ENCODE assay signal across 21 mouse cellular contexts in the genomic region with DNA sequence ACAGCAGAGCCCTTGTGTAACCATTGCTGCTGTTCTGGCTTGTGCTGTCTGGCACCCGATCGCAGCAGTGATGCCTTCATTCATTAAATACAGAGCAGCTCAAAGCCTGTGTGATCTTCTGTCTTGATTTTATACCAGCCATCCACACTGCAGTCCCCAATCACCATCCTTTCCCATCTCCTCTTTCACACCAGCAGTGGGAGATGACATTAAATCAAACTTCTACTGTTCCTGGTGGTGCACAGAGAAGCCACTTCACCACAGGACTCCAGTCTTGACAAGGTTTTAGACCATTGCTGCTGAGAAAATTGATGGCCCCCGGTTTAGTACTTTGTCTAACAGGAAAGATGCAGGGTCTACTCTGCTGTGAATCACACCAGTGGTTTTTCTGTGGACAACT. TPM values are rescaled to one million over a fixed set of nuclear protein-coding genes. Genes with fewer than 3 reads are reported as not detected.
DNase-seq lines count a peak whose midpoint lies in the region; ATAC-seq lines count a peak whose summit lies in the region.
"Had no signal": no experiment of that assay in that cellular context is flagged by ENCODE, and none has a peak within 500 bp of the region (broad histone marks: within the 10 kb centered on the region; RNA-seq: fewer than 3 reads in every experiment).

No protein-coding gene starts in this region.

- no peaks in the 10 kb centered on the region for H3K36me3 ChIP-seq in heart, embryonic 10.5 days
- H3K36me3 ChIP-seq in kidney, embryonic 15.5 days = no peaks in the 10 kb centered on the region
- no peaks in the 10 kb centered on the region for H3K36me3 ChIP-seq in neural tube, embryonic 11.5 days (ENCODE audit: control insufficient read depth, insufficient read depth, low read length)
- no peaks in the 10 kb centered on the region for H3K36me3 ChIP-seq in embryonic facial prominence, embryonic 10.5 days (replicated peaks)
- H3K36me3 ChIP-seq: embryonic facial prominence, embryonic 13.5 days; hindbrain, embryonic 12.5 days had no signal

- peak; percentile 61 for DNase-seq in heart, embryonic 10.5 days (ENCODE audit: low spot score)
- no peak for DNase-seq in heart, postnatal 36 days
- no peak for DNase-seq in kidney, postnatal 25 days
- no peak for DNase-seq in neural tube, embryonic 11.5 days (ENCODE audit: low spot score)
- no peak for DNase-seq in neural tube, embryonic 10.5 days (ENCODE audit: extremely low spot score, low spot score)
- DNase-seq in embryonic facial prominence, embryonic 10.5 days (ENCODE audit: low spot score) = no peak
- DNase-seq: adrenal gland, postnatal 14 days; cerebellum, adult 11-12 months; cerebellum, adult 9-10 months; cerebellum, postnatal 25 days; gastrocnemius, adult 2 months; gastrocnemius, postnatal 25 days; heart, postnatal 4 days had no signal

- WGBS in heart, embryonic 10.5 days = 78% methylated on average over 3 of the region's 3 CpGs
- WGBS in kidney, embryonic 15.5 days = 62% methylated on average over 3 of the region's 3 CpGs
- WGBS in neural tube, embryonic 11.5 days = 56% methylated on average over 3 of the region's 3 CpGs
- 87% methylated on average over 3 of the region's 3 CpGs for WGBS in embryonic facial prominence, embryonic 10.5 days

- H3K9ac ChIP-seq in kidney, embryonic 15.5 days = no peak overlapping the region
- H3K9ac ChIP-seq in neural tube, embryonic 11.5 days (ENCODE audit: low read length) = no peak overlapping the region
- H3K9ac ChIP-seq: embryonic facial prominence, embryonic 13.5 days; hindbrain, embryonic 12.5 days had no signal

- no peaks in the 10 kb centered on the region for H3K27me3 ChIP-seq in heart, embryonic 10.5 days (ENCODE audit: insufficient read depth, poor library complexity, severe bottlenecking)
- H3K27me3 ChIP-seq in kidney, embryonic 15.5 days = peaks cover 2% of the 10 kb centered on the region; the same call in 1 of the 2 replicates
- H3K27me3 ChIP-seq in neural tube, embryonic 11.5 days (ENCODE audit: control insufficient read depth, insufficient read depth, low read length) = no peaks in the 10 kb centered on the region
- H3K27me3 ChIP-seq in embryonic facial prominence, embryonic 10.5 days (replicated peaks; ENCODE audit: low read depth, poor library complexity, severe bottlenecking) = no peaks in the 10 kb centered on the region
- H3K27me3 ChIP-seq: CH12.LX; embryonic facial prominence, embryonic 13.5 days; hindbrain, embryonic 12.5 days; Patski had no signal

- H3K27ac ChIP-seq in heart, embryonic 10.5 days = peak overlapping the region; percentile 65; the same call in 1 of the 2 replicates
- H3K27ac ChIP-seq in kidney, embryonic 15.5 days = no peak overlapping the region
- no peak overlapping the region for H3K27ac ChIP-seq in neural tube, embryonic 11.5 days (ENCODE audit: low read depth, low read length)
- H3K27ac ChIP-seq in embryonic facial prominence, embryonic 10.5 days (replicated peaks) = no peak overlapping the region
- H3K27ac ChIP-seq: embryonic facial prominence, embryonic 13.5 days; hindbrain, embryonic 12.5 days had no signal

- ATAC-seq in kidney, embryonic 15.5 days (replicated peaks; ENCODE audit: low FRiP score) = 0 out of 2 replicates have a peak, but pooled peaks have one; percentile 25
- peak; percentile 50 for ATAC-seq in neural tube, embryonic 11.5 days (ENCODE audit: insufficient read depth, low FRiP score, low TSS enrichment)
- ATAC-seq: activated CD4-positive, CD25-positive, alpha-beta regulatory T cell, adult 4 months; forebrain, embryonic 14.5 days; inflammation-experienced regulatory T-cells, adult 6 months; Patski had no signal

- no peak overlapping the region for H3K4me3 ChIP-seq in heart, embryonic 10.5 days
- no peak overlapping the region for H3K4me3 ChIP-seq in kidney, embryonic 15.5 days (replicated peaks)
- H3K4me3 ChIP-seq in neural tube, embryonic 11.5 days (ENCODE audit: low read depth, low read length) = no peak overlapping the region
- H3K4me3 ChIP-seq in embryonic facial prominence, embryonic 10.5 days = no peak overlapping the region
- H3K4me3 ChIP-seq: embryonic facial prominence, embryonic 13.5 days; hindbrain, embryonic 12.5 days had no signal

- H3K4me1 ChIP-seq in heart, embryonic 10.5 days = peaks cover 31% of the 10 kb centered on the region
- H3K4me1 ChIP-seq in kidney, embryonic 15.5 days = peaks cover 15% of the 10 kb centered on the region
- no peaks in the 10 kb centered on the region; the same call in 1 of the 2 replicates for H3K4me1 ChIP-seq in neural tube, embryonic 11.5 days (ENCODE audit: control insufficient read depth, insufficient read depth, low read length)
- peaks cover 9% of the 10 kb centered on the region; the same call in 1 of the 2 replicates for H3K4me1 ChIP-seq in embryonic facial prominence, embryonic 10.5 days

- no peaks in the 10 kb centered on the region for H3K9me3 ChIP-seq in heart, embryonic 10.5 days
- H3K9me3 ChIP-seq in kidney, embryonic 15.5 days (replicated peaks) = no peaks in the 10 kb centered on the region
- H3K9me3 ChIP-seq in neural tube, embryonic 11.5 days (ENCODE audit: control insufficient read depth, low read length) = no peaks in the 10 kb centered on the region
- H3K9me3 ChIP-seq in embryonic facial prominence, embryonic 10.5 days = no peaks in the 10 kb centered on the region
- H3K9me3 ChIP-seq: embryonic facial prominence, embryonic 13.5 days; hindbrain, embryonic 12.5 days had no signal

- intact Hi-C loops in heart, postnatal 36 days (cut with DNase I) = no loop called here

- no peak overlapping the region for H3K4me2 ChIP-seq in kidney, embryonic 15.5 days
- no peak overlapping the region for H3K4me2 ChIP-seq in neural tube, embryonic 11.5 days (ENCODE audit: low read depth)
- H3K4me2 ChIP-seq: embryonic facial prominence, embryonic 13.5 days; hindbrain, embryonic 12.5 days had no signal

RNA-seq across cellular contexts. Expression of a gene that starts 44.9 kb away (rescaled TPM):
- polyA plus RNA-seq in heart, embryonic 10.5 days (2016; fragmentation: Nextera tagmentation; extraction: Ambion mirVana) = 8.1 and 8.7 TPM in 2 replicates
- total RNA-seq in heart, postnatal 36 days (2021) = under 1 TPM; 0.19 to 0.39 TPM
- polyA plus RNA-seq in kidney, embryonic 15.5 days (2015; fragmentation: Nextera tagmentation; extraction: Ambion mirVana) = 9.6 and 10.9 TPM in 2 replicates
- 5.9 and 6.2 TPM in 2 replicates for polyA plus RNA-seq in neural tube, embryonic 11.5 days (2014; fragmentation: Nextera tagmentation; extraction: Ambion mirVana)
- 7.0 and 8.7 TPM in 2 replicates for polyA plus RNA-seq in embryonic facial prominence, embryonic 10.5 days (2016; fragmentation: Nextera tagmentation; extraction: Ambion mirVana)
- total RNA-seq: CH12.LX had no signal
- polyA plus RNA-seq: activated CD4-positive, CD25-positive, alpha-beta regulatory T cell, adult 4 months; inflammation-experienced regulatory T-cells, adult 6 months; Patski had no signal
